Mouse (Mus musculus) embryonic facial prominence, embryonic 15.5 days (tissue): ENCODE data around the gene Gm13694. TPM values are rescaled to one million over a fixed set of nuclear protein-coding genes. Genes with fewer than 3 reads are reported as not detected.

Experiments used
- polyA plus RNA-seq: library from polyadenylated mRNA; unstranded; fragments of >200 nt; fragmentation: Nextera tagmentation; extraction: Ambion mirVana; gene quantifications from 2 replicates; pipeline ENCODE4 v1.2.1, GENCODE M21; 2015

The Gm13694 gene
- polyA plus RNA-seq, 1 experiment from 2014 or later, result not detected

Other genes starting within 250 kb of the Gm13694 start
- 12.0 and 12.9 TPM in 2 replicates for gene Fam171b, start 166.3 kb upstream of the Gm13694 start, polyA plus RNA-seq
- 0.51 and 1.0 TPM in 2 replicates for gene Zswim2, start 37.7 kb upstream of the Gm13694 start, polyA plus RNA-seq
- not detected in 2 replicates for gene Gm13698, start 23.2 kb upstream of the Gm13694 start, polyA plus RNA-seq
- not detected in 2 replicates for gene Gm13693, start 17.4 kb upstream of the Gm13694 start, polyA plus RNA-seq
- gene Gm13695, start 11.6 kb upstream of the Gm13694 start, polyA plus RNA-seq, result not detected in 2 replicates
- not detected in 2 replicates for gene Gm13696, start 5.8 kb upstream of the Gm13694 start, polyA plus RNA-seq
- gene Gm13697, start 5.8 kb downstream of the Gm13694 start, polyA plus RNA-seq, result not detected in 2 replicates
- not detected in 2 replicates for gene Gm13691, start 11.6 kb downstream of the Gm13694 start, polyA plus RNA-seq